Mouse (Mus musculus) hematopoietic stem cell, adult 5-6 weeks (primary cell): Measurements from ENCODE around the gene Ing5. TPM values are rescaled to one million over a fixed set of nuclear protein-coding genes. Genes with fewer than 3 reads are reported as not detected.
"Not testable (repeated sequence)": the region's sequence is repeated elsewhere in the genome, so short reads cannot be mapped to it uniquely, and the experiment has no call there.

Experiments used
- ATAC-seq, 2 experiments: fragments of 125-278 bp in 1 of 2; replicated peaks in 1 of 2; 2 replicates each; pipeline ENCODE4 v1.8.0; 2016 to 2017; ENCODE audit warnings: inconsistent platforms in 2 of 2, mild to moderate bottlenecking in 2 of 2, moderate number of reproducible peaks in 2 of 2, low read depth in 1 of 2, moderate TSS enrichment in 1 of 2; ENCODE audit not compliant: low FRiP score in 2 of 2, poor library complexity in 2 of 2, severe bottlenecking in 2 of 2, insufficient read depth in 1 of 2, low TSS enrichment in 1 of 2
- total RNA-seq: library from RNA; stranded (forward); fragments of 172-1452, 232-1000 nt; gene quantifications from 2 replicates; pipeline ENCODE4 v1.2.3, GENCODE M21; 2017

Ing5 gene
- total RNA-seq, 1 experiment from 2014 or later: 48.7 TPM

GRCm38 (mm10) chr1:93836532-93836913 is 32.8 kb downstream of the Ing5 start:
- ATAC-seq: no peak

- ATAC-seq: no peak
Observed at GRCm38 (mm10) chr1:93837335-93837734, 33.6 kb downstream of the Ing5 start.

- ATAC-seq: not testable (repeated sequence)
Observed at GRCm38 (mm10) chr1:93838569-93838968, 34.8 kb downstream of the Ing5 start.

GRCm38 (mm10) chr1:93845766-93846366 is 42.1 kb downstream of the Ing5 start:
- ATAC-seq: peak; percentile 80 to 93

GRCm38 (mm10) chr1:93855790-93856189 is 52.0 kb downstream of the Ing5 start:
- ATAC-seq: peak in 1 of 2 experiments; percentile 37; a peak in 2 of 4 replicates

- ATAC-seq: no peak
Observed at GRCm38 (mm10) chr1:93857370-93857769, 53.6 kb downstream of the Ing5 start.

GRCm38 (mm10) chr1:93857991-93858390 is 54.2 kb downstream of the Ing5 start:
- no peak for ATAC-seq

- ATAC-seq: no peak
Observed at GRCm38 (mm10) chr1:93859619-93860018, 55.9 kb downstream of the Ing5 start.

GRCm38 (mm10) chr1:93861048-93861447 is 57.3 kb downstream of the Ing5 start, which contains the start of gene Gal3st2:
Gene Gal3st2, plus strand, starts transcription at chr1:93861306.
- peak in 1 of 2 experiments; percentile 17; a peak in 1 of 4 replicates for ATAC-seq

Other genes starting within 250 kb of the Ing5 start
- gene Stk25, start 145.3 kb upstream of the Ing5 start, total RNA-seq: 47.5 and 59.3 TPM in 2 replicates
- 1.6 and 2.6 TPM in 2 replicates for gene Bok, start 118.3 kb upstream of the Ing5 start, total RNA-seq
- gene Atg4b, start 52.5 kb upstream of the Ing5 start, total RNA-seq: 56.5 and 83.3 TPM in 2 replicates
- gene Thap4, start 49.1 kb upstream of the Ing5 start, total RNA-seq: 19.9 and 25.1 TPM in 2 replicates
- 184 and 237 TPM in 2 replicates for gene Dtymk, start 2.0 kb upstream of the Ing5 start, total RNA-seq
- gene D2hgdh, start 20.9 kb downstream of the Ing5 start, total RNA-seq: 29.5 and 33.8 TPM in 2 replicates
- not detected in 2 replicates for gene Gal3st2, start 57.3 kb downstream of the Ing5 start, total RNA-seq
- not detected in 2 replicates for gene Gal3st2b, start 114.3 kb downstream of the Ing5 start, total RNA-seq
- gene Gal3st2c, start 186.5 kb downstream of the Ing5 start, total RNA-seq: not detected in 2 replicates
- gene Neu4, start 216.5 kb downstream of the Ing5 start, total RNA-seq: not detected in 2 replicates
- not detected in 2 replicates for gene Pdcd1, start 248.6 kb downstream of the Ing5 start, total RNA-seq